Mouse (Mus musculus) cerebellum, adult 2 months (tissue): ENCODE measurements around the gene Smox. TPM values are rescaled to one million over a fixed set of nuclear protein-coding genes. Genes with fewer than 3 reads are reported as not detected.

Experiments used
- DNase-seq, 2 experiments: peaks; one replicate each; pipeline ENCODE4 v3.0.0; 2021
- H3K27ac ChIP-seq: fragments of 200-500 bp; 2 replicates; pipeline ENCODE4 v1.5.1; 2012; ENCODE audit warnings: low read length, control low read depth, inconsistent platforms; ENCODE audit not compliant: insufficient read depth
- H3K27me3 ChIP-seq: fragments of 200-500 bp; 2 replicates; pipeline ENCODE4 v1.6.1; 2012; ENCODE audit warnings: inconsistent platforms, mild to moderate bottlenecking, low read length, moderate library complexity; ENCODE audit not compliant: control insufficient read depth, insufficient read depth
- H3K4me1 ChIP-seq: fragments of 200-500 bp; 2 replicates; pipeline ENCODE4 v1.6.1; 2011; ENCODE audit warnings: low read length; ENCODE audit not compliant: control insufficient read depth, insufficient read depth
- H3K4me3 ChIP-seq: fragments of 200-500 bp; replicated peaks from 2 replicates; pipeline ENCODE3; 2011; ENCODE audit warnings: mild to moderate bottlenecking, low read depth, low read length, control low read depth; ENCODE audit not compliant: insufficient read depth
- CTCF ChIP-seq: fragments of 200-500 bp; IDR thresholded peaks from 2 replicates; pipeline ENCODE4 v1.5.1; 2011; ENCODE audit warnings: low read depth, mild to moderate bottlenecking, control low read depth, low read length, moderate library complexity, borderline replicate concordance; ENCODE audit not compliant: insufficient read depth
- POLR2A ChIP-seq: fragments of 200-500 bp; IDR thresholded peaks from 2 replicates; pipeline ENCODE4 v1.6.1; 2011; ENCODE audit warnings: low read length, control low read depth, borderline replicate concordance; ENCODE audit not compliant: insufficient read depth
- WGBS: fragments of 180-500 bp; shearing (Covaris S2); methylation state at CpG from one replicate; pipeline ENCODE4 v1.1.7; 2018; 5-methylcytosine and 5-hydroxymethylcytosine counted together
- polyA plus RNA-seq: library from polyadenylated mRNA; depleted of rRNA; stranded (reverse); fragments of >200 nt; gene quantifications from 2 replicates; pipeline ENCODE4 v1.2.3, GENCODE M21; 2012

Gene Smox
- polyA plus RNA-seq, 1 experiment, result 93.4 TPM

GRCm38 (mm10) chr2:131505431-131505830, 14.1 kb downstream of the Smox start:
- TF ChIP-seq CTCF, result no peak
- Histone ChIP-seq H3K4me3 (no peak overlapping the region), H3K4me1 (peaks cover 33% of the 10 kb centered on the region), H3K27ac (no peak overlapping the region; the same call in 1 of the 2 replicates), H3K27me3 (no peaks in the 10 kb centered on the region)
- no peak for DNase-seq

GRCm38 (mm10) chr2:131506358-131506757, 15.1 kb downstream of the Smox start:
- WGBS, result 59% methylated on average over 3 of the region's 3 CpGs
- TF ChIP-seq CTCF, result no peak
- no peak for TF ChIP-seq POLR2A
- Histone ChIP-seq H3K4me1 (peaks cover 28% of the 10 kb centered on the region), H3K4me3 (no peak overlapping the region), H3K27ac (no peak overlapping the region), H3K27me3 (no peaks in the 10 kb centered on the region)
- no peak for DNase-seq

- DNase-seq, result peak in 1 of 2 experiments; percentile 48
- H3K27me3 ChIP-seq, result no peaks in the 10 kb centered on the region
- no peak for TF ChIP-seq POLR2A
- no peak overlapping the region for H3K4me3 ChIP-seq
- H3K4me1 ChIP-seq, result peaks cover 12% of the 10 kb centered on the region
- no peak overlapping the region for H3K27ac ChIP-seq
- WGBS, result 51% methylated on average over 2 of the region's 2 CpGs
These were observed 17.2 kb downstream of the Smox start for GRCm38 (mm10) chr2:131508501-131508900.

GRCm38 (mm10) chr2:131509671-131510313, 18.5 kb downstream of the Smox start:
- H3K4me1 ChIP-seq, result peaks cover 13% of the 10 kb centered on the region
- no peak overlapping the region for H3K4me3 ChIP-seq
- WGBS, result 11% methylated on average over 17 of the region's 17 CpGs

GRCm38 (mm10) chr2:131510531-131510930, 19.2 kb downstream of the Smox start:
- DNase-seq, result no peak
- WGBS, result 63% methylated on average over 5 of the region's 5 CpGs
- peaks cover 13% of the 10 kb centered on the region for H3K4me1 ChIP-seq
- H3K4me3 ChIP-seq, result no peak overlapping the region
- no peak overlapping the region for H3K27ac ChIP-seq
- TF ChIP-seq CTCF (no peak), POLR2A (no peak)
- no peaks in the 10 kb centered on the region for H3K27me3 ChIP-seq

More at GRCm38 (mm10) chr2:131509671-131510313, 18.5 kb downstream of the Smox start:
- DNase-seq, result peak; percentile 58 to 62
- TF ChIP-seq CTCF (peak; percentile 83), POLR2A (no peak)
- H3K27ac ChIP-seq, result no peak overlapping the region
- no peaks in the 10 kb centered on the region for H3K27me3 ChIP-seq

- no peaks in the 10 kb centered on the region for H3K27me3 ChIP-seq
- H3K27ac ChIP-seq, result no peak overlapping the region
- H3K4me1 ChIP-seq, result peaks cover 10% of the 10 kb centered on the region
- TF ChIP-seq POLR2A (no peak), CTCF (no peak)
- DNase-seq, result peak in 1 of 2 experiments; percentile 41
- H3K4me3 ChIP-seq, result no peak overlapping the region
- 4% methylated on average over 2 of the region's 2 CpGs for WGBS
These were observed 22.2 kb downstream of the Smox start for GRCm38 (mm10) chr2:131513477-131513876.

- peaks cover 10% of the 10 kb centered on the region for H3K4me1 ChIP-seq
- H3K27me3 ChIP-seq, result no peaks in the 10 kb centered on the region
- TF ChIP-seq CTCF, result no peak
- no peak for TF ChIP-seq POLR2A
- DNase-seq, result no peak
- H3K27ac ChIP-seq, result no peak overlapping the region
- WGBS, result 83% methylated on average over 4 of the region's 4 CpGs
- no peak overlapping the region for H3K4me3 ChIP-seq
These were observed 22.8 kb downstream of the Smox start for GRCm38 (mm10) chr2:131514055-131514621.

GRCm38 (mm10) chr2:131517550-131517949, 26.3 kb downstream of the Smox start:
- peaks cover 5% of the 10 kb centered on the region for H3K4me1 ChIP-seq
- 93% methylated on average over 4 of the region's 4 CpGs for WGBS
- no peak overlapping the region for H3K4me3 ChIP-seq
- H3K27me3 ChIP-seq, result no peaks in the 10 kb centered on the region
- no peak for DNase-seq
- no peak overlapping the region for H3K27ac ChIP-seq
- no peak for TF ChIP-seq CTCF
- TF ChIP-seq POLR2A, result no peak

GRCm38 (mm10) chr2:131518790-131519189, 27.5 kb downstream of the Smox start:
- H3K4me1 ChIP-seq, result peaks cover 1% of the 10 kb centered on the region
- no peak overlapping the region for H3K27ac ChIP-seq
- WGBS, result 68% methylated on average over 3 of the region's 3 CpGs
- DNase-seq, result no peak
- TF ChIP-seq CTCF, result no peak
- no peak for TF ChIP-seq POLR2A
- H3K4me3 ChIP-seq, result no peak overlapping the region
- H3K27me3 ChIP-seq, result no peaks in the 10 kb centered on the region
